Mouse (Mus musculus): ENCODE measurements around the gene Fstl4. TPM values are rescaled to one million over a fixed set of nuclear protein-coding genes. Genes with fewer than 3 reads are reported as not detected.

Fstl4 gene
- total RNA-seq, 2 experiments from 2014 or later = 11.6 to 12.8 TPM

DNA sequence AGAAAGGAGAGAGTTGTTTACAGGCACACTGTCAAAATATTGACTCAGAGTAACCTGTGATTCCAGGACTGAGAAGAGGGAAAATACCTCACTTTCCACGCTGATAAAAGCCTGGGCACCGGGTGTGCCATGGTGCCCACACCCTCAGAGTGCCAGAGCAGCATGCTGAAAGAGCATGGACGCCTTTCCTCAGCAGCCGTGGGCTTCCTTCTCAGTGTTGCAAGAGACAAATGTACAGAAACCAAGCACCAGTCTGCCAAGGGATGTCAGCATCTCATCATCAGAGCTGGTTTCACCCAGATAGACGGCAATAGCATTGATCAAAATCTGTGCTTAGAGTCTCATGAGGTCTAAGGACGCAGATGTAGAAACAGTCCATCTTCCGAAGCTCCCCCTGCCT is 125.7 kb downstream of the Fstl4 start:
- peak in 1 of 2 experiments; percentile 25 for DNase-seq (ENCODE audit: low spot score in 2 of 2)

- DNase-seq (ENCODE audit: low spot score in 2 of 2) = no peak
Measured at GRCm38 (mm10) chr11:52904101-52904500, 139.7 kb downstream of the Fstl4 start.

DNA sequence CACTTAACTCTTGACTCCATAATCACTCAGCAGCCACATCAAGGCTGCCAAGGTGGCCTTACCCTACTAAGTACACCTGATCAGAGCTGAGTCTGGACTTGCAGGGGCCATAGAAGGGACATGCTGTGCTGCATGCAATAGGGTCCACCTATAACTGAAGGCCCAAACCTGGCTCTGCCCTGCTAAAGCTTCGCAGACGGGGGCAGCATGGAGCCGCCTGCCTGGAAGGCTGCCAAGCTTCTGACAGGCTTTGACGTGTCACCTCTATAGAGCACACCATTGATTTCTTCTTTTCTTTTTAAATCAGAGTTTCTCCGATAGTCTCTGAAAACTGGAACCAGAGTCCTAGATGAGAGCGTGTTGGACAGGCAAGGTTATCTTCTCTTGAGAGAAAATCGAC is 146.4 kb downstream of the Fstl4 start:
- no peak for DNase-seq (ENCODE audit: low spot score in 2 of 2)

GRCm38 (mm10) chr11:52914431-52914830 is 150.0 kb downstream of the Fstl4 start:
- DNase-seq (ENCODE audit: low spot score in 2 of 2) = no peak

- no peak for DNase-seq (ENCODE audit: low spot score in 2 of 2)
Measured at GRCm38 (mm10) chr11:52915648-52916047, 151.2 kb downstream of the Fstl4 start.

DNA sequence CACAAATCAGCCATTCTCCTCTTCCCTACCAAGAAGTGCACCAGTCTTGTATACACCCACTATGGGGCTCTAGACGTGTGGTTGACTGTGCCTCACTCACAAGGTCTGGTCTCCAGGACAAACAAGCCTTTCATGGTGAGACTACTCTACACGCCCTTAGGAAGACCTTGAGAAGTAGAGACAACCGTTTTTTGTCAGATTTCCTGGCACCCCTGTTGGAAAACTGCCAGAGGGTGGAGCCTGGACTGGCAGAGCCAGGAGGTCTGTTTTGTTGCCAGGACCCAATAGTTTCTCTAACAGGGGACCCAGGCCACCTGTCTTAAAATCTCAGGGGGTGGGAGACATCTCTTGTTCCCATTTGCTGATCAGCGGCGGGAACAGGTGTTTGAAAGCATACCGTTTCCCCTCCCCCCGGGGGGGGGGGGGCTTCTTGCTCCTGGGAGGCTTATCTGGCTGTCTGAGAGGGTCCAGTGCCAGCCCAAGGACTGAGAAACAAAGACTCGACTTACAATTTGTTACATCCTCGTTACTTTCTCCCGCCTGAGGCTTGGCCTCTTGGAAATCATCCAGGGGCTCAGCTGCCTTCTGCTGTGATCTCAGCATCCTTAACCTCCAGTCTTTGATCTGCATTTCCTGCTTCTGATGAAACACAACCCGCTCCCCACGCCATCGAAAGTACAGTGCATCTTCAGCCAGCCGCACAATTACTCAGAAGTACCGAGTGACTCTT is 155.0 kb downstream of the Fstl4 start:
- DNase-seq (ENCODE audit: low spot score in 2 of 2) = peak in 1 of 2 experiments; percentile 6

- DNase-seq (ENCODE audit: low spot score in 2 of 2) = peak; percentile 41 to 82
Measured at GRCm38 (mm10) chr11:52924196-52924595, 159.8 kb downstream of the Fstl4 start.

GRCm38 (mm10) chr11:52928321-52928720 is 163.9 kb downstream of the Fstl4 start:
- peak; percentile 22 to 59 for DNase-seq (ENCODE audit: low spot score in 2 of 2)

GRCm38 (mm10) chr11:52939336-52940070 is 175.1 kb downstream of the Fstl4 start:
- DNase-seq (ENCODE audit: low spot score in 2 of 2) = no peak

DNA sequence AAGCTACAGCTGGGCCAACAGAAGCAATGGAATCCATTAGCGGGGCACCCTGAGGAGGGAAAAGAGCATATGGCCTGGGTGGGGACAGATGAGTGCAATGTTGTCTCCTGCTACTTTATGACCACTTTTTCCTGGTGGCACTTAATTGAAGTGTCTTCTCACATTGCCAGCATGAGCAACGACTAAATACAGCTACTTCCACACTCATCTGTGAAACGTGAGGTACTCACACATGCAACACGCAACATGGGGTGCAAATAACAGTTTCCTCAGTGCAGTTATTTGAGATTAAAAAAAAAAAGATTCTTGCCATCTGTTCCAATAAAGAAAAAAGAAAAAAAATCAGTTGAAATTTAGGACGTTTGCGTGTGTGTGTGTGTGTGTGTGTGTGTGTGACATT is 178.5 kb downstream of the Fstl4 start:
- no peak for DNase-seq (ENCODE audit: low spot score in 2 of 2)

- peak in 1 of 2 experiments; percentile 13 for DNase-seq (ENCODE audit: low spot score in 2 of 2)
Measured at GRCm38 (mm10) chr11:52954995-52955394, 190.6 kb downstream of the Fstl4 start.

- DNase-seq (ENCODE audit: low spot score in 2 of 2) = no peak
Measured at GRCm38 (mm10) chr11:52968809-52969208, 204.4 kb downstream of the Fstl4 start.

GRCm38 (mm10) chr11:52970396-52970795 is 206.0 kb downstream of the Fstl4 start:
- DNase-seq (ENCODE audit: low spot score in 2 of 2) = no peak

GRCm38 (mm10) chr11:52986986-52987385 is 222.6 kb downstream of the Fstl4 start:
- no peak for DNase-seq (ENCODE audit: low spot score in 2 of 2)

- DNase-seq (ENCODE audit: low spot score in 2 of 2) = peak in 1 of 2 experiments; percentile 52
Measured at GRCm38 (mm10) chr11:52994688-52995087, 230.3 kb downstream of the Fstl4 start.

DNA sequence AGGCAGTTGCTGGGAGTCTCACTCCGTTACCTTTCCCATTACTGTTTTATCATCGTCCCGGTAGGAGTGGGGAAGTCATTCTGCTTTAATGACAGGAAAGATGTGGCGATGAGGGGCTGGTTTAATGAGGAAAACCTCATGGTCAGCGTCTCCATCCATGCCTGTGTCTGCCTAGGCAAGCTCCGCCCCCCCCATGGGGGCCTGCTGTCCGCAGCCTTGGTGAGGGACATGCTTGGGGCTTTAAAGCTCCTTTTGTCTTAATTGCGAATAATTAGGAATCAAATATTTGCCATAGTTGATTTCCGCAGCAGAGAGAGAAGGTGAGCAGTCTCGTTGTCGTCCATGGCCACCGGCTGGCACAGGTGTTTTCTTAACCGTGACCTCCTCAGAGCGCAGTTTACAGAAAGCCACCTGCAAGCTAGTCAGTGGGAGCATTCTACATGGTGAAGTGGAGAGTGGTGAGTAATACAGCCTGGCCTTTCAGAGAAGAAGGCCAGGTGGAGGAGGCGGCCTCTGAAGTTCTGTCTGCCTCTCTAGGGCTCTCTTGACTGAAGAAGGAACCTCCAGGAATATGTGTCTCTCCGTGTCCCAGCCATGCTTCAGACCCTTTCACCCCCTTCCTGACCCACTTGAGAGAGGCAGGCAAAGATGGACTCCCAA is 232.1 kb downstream of the Fstl4 start:
- no peak for DNase-seq (ENCODE audit: low spot score in 2 of 2)

DNA sequence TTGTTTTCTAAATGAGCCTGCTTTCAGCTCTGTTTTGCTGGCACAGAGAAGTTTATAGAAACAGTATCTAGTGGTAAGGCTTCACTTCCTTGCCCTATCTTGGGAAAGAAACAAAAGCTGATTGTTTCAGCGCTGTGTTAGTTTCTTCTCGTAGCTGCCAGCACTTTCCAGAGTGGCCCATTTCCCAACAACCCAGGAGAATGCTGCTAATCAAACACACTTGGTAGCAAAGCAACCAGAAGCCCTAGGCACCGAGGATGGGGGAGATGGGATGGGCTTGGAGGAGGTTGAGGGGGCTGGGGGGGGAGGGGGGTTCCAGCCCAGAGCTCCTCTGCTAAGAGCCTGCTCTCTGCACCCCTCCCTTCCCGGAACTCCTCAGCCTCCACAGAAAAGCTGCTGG is 233.0 kb downstream of the Fstl4 start:
- no peak for DNase-seq (ENCODE audit: low spot score in 2 of 2)

GRCm38 (mm10) chr11:53000226-53000625 is 235.8 kb downstream of the Fstl4 start:
- DNase-seq (ENCODE audit: low spot score in 2 of 2) = no peak

DNA sequence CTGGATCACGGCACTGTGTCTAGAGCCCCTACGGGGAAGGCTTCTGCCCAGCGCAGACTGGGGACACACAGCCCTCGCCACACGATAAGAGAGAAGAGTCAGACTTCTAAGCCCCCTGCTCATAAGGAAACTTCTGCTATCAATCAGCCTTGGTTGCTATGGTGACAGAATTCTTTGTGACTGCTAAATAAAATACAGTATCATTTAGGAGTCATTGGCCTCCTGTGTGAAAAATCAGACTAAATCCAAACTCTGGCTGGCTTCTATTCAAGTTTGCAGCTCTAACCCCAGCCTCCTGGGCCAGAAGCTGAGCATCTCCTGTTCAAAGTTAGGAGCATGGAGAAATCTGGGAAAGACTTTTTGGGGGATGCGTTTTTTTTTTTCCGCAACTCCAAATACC is 238.9 kb downstream of the Fstl4 start:
- no peak for DNase-seq (ENCODE audit: low spot score in 2 of 2)

DNA sequence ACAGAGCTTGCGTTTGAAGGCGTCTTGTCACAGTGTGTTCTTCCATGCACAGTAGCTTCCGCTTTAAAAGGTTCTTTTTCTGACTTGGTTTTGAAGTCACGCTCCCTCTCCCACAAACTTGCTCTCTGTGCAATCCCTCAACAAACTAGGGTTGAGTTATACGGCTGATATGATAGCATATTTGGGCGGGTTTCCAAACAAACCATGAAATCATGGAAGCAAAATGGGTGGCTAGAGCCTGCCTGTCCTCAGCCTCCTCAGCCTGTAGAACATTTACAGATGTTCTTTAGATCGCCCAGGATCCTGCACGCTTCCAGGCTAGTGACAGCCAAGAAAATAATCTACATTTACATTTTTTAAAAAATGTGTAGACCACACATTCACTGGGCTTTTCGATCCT is 239.4 kb downstream of the Fstl4 start:
- no peak for DNase-seq (ENCODE audit: low spot score in 2 of 2)

GRCm38 (mm10) chr11:53009597-53009996 is 245.2 kb downstream of the Fstl4 start:
- DNase-seq (ENCODE audit: low spot score in 2 of 2) = no peak

- no peak for DNase-seq (ENCODE audit: low spot score in 2 of 2)
Measured at GRCm38 (mm10) chr11:53011996-53012505, 247.6 kb downstream of the Fstl4 start.
